Mouse (Mus musculus) layer of hippocampus, postnatal 14 days (tissue): ENCODE results near the gene Luc7l2. TPM values are rescaled to one million over a fixed set of nuclear protein-coding genes. Genes with fewer than 3 reads are reported as not detected.

Experiments used
- DNase-seq, 2 experiments: peaks; one replicate each; pipeline ENCODE4 v3.0.0; 2021 to 2022; ENCODE audit warnings: low spot score in 2 of 2, mixed read lengths in 1 of 2
- total RNA-seq, 2 experiments: library from RNA; stranded (reverse); gene quantifications; 2 replicates each; pipeline ENCODE4 v1.2.3; 2021

Luc7l2 gene
- total RNA-seq, 2 experiments from 2014 or later, result 161 to 187 TPM

DNA sequence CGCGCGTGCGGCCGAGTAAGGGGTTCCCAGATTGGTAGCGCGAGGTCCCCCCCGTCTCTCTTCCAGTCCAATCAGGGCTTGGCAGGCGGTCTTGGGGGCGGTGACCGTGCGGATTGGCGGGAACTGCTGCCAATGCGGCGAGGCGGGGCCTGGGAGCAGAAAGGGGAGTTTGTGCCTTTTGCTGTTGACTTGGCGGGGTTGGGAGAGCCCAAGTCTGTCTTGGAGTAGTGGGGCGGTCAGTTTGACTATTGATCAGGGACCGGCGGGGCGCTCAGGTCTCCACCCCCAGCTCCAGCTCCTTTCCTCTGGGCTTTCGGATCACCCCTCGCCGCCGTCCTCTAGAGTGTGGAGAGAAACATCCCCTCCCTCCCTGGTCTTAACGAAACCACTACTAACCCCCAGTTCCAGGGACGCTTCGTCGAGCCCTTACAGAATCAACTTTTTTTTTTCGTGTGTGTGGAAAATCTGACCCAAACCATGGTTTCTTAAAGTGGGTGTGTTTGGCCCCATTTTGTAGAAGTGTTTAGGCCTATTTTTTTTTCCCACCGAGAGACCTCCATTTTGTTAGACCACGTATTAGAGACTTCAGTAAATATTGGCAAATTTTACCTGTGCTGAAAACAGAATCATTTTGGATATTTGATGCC lies 978 bp downstream of the Luc7l2 start:
- peak; percentile 96 to 99 for DNase-seq

DNA sequence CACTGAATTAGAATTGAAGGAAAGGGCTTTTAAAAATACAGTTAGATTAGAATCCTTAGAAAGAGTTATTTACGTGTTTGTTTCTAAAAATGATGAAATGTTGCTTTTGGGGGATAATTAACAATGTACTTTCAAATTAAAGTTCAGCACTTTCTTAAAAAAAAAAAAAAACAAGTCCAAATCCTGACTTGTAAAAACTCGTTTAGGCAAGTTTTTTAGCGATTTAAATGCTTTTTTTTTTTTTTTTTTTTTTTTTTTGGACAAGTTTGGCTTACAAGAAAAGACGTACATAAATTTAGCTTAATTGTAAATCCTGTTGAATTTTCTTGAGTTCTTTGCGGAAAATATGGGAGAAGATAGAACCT lies 1.5 kb downstream of the Luc7l2 start:
- no peak for DNase-seq

DNA sequence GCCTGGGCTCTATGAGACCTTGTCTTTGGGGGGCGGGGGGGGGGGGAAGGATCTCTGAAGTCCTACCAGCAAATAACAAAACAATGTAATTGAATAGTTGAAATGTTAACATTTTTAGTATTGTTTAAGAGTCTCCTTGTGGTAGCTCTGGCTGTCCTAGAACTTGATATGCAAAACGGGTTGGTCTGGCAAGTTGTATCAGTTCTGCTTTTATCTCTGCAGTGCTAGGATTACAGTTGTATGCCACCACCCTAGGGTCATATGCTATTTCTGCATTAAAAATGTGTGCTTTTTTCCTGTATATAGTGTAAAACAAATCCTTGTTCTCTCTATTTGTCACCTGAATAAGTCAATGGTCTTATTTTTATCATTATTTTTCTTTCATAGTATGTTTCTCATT lies 25.0 kb downstream of the Luc7l2 start:
- DNase-seq, result no peak

DNA sequence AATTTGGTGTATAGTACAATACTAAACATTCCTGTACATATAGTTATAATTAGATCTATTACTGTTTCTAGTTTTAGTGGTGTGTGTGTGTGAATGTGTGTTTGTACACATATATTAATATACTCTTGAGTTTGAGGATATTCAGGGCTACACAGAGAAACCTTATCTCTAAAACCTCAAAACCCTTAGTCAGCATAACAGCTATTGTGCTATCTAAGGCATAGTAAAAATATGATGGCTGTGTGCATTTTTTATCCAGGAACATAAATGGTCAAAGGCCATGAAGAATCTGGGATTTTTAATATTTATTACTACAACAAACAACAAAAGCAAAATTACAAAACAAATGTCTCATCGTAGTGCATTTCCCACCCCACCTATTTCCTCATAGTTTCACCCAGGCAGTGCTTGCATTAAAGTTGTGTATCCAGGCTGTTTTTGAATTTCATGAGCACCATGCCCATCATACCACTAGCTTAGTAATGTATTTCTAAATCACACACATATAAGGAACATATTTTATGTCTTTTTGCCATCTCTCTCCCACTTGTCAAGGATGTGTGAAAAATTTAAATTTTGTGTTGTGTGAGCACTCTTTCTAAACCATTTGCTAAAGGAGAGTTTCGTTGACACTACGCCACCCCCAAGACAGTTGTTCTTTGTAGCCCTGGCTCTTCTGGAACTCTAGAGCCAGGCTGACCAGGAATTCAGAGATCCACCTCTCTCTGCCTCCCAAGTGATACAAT lies 29.2 kb downstream of the Luc7l2 start:
- no peak for DNase-seq

DNA sequence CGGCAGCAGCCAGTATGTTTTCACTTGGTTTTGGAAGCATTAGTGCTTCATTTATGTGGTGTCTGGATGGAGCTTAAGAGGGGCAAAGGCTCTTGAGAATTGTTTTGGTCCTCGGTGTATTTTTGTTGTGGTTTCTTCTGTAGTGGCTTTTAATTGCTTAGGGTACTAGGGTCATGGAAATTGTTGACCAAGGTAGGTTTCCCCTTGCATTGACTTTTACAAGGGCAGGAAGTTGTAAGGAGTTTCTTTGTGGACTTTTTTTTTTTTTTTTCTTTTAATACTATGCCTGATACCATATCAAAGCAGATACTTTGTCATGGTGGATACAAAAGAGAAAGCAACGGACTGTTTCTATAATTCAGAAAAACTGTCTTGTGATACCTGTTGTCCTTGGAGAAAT lies 30.6 kb downstream of the Luc7l2 start:
- DNase-seq, result no peak

DNA sequence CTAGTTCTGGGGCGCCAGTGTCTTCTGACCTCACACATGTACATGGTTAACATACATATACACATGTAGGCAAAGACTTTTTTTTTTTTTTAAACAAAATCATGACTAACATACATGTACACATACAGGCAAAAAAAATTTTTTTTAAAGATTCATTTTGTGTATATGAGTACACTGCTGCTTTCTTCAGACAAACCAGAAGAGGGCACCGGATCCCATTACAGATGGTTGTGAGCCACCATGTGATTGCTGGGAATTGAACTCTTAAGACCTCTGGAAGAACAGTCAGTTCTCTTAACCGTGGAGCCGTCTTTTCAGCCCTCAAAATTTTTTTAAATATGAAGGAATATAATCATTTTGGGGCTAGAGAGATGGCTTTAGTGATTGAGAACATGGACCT lies 46.3 kb downstream of the Luc7l2 start:
- no peak for DNase-seq

DNA sequence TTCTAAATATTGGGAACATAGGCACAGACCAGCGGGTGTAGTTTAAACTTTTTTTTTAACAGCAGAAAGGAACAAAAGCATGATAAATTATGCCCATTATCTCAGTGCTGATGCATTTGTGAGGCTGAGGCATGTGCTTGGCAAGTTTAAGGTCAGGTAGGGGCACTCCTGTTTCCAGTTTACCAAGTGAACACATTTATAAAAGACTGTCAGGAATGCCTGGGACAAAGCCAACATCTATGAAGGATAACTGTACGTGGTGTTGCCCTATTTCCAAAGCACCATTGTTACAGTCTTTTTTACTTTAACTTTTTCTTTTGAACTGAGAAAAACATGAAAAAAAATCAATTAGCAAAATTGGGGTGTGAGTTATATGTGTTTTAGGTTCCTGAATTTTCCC lies 58.8 kb downstream of the Luc7l2 start:
- no peak for DNase-seq

DNA sequence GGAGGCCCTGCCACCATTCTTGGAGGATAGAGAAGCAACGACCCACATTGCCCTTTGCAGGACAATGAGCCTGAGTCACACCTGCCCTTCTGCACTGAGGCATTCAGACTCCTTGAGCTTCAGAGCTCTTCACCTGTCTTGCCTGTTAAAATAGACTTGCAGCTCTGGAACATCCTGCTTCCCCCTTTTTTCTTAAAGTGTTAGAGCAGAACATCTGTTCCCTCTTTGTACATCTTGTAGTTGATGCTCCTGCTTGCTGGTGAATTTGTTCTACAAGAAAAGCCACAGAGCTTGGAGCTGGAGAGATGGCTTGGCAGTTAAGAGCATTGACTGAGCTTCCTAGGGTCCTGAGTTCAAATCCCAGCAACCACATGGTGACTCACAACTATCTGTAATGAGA lies 71.3 kb downstream of the Luc7l2 start:
- no peak for DNase-seq

DNA sequence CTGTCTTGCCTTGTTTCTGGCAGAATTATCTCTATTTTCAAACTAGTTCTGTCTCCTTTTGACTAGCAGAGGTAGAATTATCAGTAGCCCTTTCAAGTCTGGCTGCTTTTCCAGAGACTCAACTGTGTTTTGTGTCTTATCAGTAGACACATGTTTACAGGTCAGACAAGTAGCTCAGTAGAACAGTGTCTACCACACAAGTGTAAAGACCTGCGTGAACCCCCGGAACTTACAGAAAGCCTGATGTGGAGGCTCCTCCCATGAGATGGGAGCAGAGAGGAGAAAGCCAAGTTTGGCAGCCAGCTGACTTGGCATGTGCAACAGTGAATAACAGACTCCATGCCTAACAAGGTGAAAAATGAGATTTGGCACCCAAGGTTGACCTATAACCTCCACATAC lies 72.3 kb downstream of the Luc7l2 start:
- DNase-seq, result no peak

DNA sequence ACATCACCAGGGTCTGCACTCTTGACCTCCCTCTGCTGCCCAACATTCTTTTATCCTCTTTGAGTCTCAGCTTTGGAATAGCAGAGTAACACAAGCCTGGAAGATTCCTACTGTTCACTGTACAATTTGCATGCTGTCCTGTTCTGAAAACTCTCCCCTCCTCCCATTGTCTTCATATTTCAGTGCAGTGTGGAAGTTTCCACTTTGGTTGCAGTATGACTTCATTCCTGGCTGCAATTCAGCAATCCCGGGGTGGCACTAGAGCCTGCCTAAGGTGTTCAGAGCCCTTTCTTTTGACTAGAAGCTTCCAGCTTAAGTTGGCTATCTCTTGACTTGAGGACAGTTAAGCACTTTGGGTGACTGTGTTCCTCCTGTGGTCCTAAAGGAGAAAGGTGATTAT lies 73.3 kb downstream of the Luc7l2 start:
- DNase-seq, result no peak

DNA sequence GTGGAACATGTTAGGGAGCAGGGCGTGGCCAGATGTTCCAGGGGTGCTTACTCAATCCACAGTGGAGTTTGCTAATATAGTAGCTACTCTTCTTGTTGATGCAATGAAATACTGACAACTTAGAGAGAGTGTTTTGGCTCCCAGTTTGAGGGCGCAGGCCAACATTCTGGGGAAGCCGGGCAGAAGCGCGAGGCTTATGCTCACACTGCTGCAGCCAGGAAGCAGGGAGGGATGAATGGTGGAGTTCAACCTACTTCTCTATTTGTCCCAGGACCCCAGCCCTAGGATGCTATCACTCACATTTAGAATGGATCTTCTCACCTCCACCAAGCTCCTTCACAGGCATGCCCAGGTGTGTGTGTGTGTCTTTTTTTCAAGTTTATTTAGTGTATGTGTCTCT lies 75.0 kb downstream of the Luc7l2 start:
- DNase-seq, result peak in 1 of 2 experiments; percentile 42

DNA sequence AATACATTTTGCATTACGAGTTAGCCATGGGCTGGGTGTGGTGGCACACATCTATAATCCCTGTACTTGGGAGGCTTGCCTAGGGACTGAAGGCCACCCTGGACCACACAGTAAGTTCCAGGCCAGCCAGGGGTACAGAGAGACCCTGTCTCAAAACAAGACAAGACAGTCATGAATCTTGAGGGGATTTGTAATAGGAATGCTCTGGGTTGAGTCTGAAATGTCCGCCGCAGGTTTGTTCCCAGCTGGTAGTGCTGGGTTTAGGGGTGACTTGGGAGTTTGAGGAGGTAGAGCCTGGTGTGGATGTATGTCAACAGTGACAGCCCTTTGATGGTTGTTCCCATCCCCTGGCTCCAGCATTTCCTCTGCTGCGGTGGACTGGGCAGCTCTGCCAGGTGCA lies 75.9 kb downstream of the Luc7l2 start:
- DNase-seq, result no peak

DNA sequence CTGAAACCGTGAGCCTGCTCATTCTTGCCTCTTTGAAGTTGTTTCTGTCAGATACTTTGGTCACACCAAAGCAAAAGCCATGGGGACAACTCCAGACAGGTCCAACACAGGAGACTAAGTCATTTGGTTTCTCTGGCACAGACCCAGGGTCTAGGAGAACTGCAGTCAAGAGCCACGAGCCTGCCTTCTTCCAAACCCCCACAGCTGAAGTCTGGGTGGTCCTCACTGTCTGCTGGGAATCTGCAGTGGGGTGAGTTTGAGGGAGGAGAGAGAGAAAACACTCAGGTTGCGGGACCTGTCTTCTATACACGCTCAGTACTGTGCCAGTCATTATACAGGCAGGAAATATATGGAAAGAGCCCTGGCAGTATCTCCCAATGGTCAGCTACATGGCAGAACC lies 76.4 kb downstream of the Luc7l2 start:
- no peak for DNase-seq

DNA sequence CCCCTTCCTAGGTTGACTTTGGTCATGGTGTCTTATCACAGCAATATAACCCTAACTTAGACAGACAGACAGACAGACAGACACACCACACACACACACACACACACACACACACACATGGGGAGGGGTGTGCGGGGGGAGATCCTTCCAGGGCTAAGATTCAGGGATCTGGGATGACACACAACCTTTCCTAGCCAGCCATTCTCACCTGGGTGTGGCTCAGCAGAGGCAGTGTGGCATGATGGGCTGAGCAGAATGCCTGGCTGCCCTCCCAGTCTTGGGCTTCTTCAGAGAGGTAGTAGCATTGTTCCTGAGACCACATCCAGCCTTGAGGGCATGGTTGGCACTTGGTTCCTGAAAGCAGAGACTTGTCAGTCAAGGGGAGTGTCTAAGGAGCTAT lies 78.4 kb downstream of the Luc7l2 start:
- no peak for DNase-seq

DNA sequence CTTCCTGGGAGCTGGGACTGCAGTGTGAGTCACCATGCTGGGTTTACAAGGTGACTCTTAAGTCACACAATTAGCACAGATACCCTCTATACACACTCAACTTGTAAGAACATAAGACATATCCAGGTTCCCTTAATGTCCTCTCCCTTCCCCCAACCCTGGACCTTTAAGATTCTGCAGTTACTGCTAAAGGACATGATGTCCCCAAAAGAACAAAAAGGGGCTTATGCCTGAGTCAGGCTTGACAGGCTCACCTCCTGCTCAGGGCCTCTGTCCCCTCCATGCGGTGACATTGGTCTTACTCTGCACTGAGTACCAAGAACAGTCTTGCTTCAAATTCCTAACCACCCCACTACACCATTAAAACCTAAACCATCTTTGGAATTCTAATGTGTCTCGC lies 81.7 kb downstream of the Luc7l2 start:
- DNase-seq, result no peak

DNA sequence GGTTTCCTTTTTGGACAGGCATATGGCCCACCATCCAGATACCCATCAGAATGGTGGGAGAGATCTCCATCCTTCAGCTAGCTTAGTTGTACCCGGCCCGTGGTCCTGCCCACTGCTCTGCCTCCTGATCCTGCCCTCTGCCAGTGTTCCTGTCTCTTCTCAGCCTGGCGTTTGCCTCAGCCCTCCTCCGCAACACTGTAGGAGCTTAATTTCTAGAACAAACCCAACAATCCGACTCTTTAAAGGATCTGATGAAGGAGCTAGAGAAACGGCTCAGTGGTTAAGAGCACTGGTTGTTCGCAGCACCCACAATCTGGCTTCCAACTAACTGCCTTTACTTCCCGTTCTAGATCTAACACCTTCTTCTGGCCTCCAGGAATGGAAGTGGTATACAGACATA lies 83.3 kb downstream of the Luc7l2 start:
- DNase-seq, result no peak

DNA sequence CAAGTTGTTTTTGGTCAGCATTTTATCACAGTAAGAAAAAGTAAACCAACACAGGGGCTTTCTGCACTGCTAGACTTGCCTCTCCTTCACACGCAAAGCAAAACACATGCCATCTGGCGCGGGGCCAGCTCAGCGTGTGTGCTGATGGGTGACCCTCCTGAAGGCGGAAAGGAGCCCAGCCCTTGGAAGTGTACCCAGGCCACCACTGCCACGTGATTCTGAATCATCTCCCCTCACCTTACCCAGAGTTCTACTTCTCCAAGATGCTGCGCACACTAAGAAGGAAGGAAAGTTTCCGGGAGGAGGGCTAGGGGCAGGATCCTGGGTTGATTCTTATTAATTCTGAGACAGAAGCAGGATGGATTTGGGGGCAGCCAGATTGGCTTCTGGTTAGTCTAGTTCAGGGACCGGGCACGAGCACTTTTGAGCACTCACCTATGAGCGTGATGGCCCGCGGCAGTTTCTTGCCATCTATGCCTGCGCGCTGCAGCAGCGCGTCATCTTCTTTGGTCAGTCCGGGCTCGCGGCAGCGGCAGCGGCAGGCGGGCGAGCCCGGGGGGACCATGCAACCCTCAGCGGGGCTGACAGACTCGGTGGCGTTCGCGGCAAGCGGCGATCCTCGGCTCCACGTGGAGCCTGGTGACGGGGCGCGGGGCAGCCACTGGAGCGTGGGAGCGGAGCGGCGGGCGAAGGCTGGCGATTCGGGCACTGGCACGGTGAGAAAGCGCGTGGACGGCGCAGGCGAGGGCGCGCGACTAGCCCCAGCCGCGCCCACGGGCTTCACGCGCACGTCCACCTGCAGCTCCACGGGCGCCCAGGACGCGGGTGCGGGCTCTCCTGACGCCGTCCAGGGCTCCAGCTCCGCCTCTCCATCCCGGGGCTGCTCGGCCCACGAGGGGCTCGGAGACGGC lies 85.1 kb downstream of the Luc7l2 start:
- DNase-seq, result no peak

DNA sequence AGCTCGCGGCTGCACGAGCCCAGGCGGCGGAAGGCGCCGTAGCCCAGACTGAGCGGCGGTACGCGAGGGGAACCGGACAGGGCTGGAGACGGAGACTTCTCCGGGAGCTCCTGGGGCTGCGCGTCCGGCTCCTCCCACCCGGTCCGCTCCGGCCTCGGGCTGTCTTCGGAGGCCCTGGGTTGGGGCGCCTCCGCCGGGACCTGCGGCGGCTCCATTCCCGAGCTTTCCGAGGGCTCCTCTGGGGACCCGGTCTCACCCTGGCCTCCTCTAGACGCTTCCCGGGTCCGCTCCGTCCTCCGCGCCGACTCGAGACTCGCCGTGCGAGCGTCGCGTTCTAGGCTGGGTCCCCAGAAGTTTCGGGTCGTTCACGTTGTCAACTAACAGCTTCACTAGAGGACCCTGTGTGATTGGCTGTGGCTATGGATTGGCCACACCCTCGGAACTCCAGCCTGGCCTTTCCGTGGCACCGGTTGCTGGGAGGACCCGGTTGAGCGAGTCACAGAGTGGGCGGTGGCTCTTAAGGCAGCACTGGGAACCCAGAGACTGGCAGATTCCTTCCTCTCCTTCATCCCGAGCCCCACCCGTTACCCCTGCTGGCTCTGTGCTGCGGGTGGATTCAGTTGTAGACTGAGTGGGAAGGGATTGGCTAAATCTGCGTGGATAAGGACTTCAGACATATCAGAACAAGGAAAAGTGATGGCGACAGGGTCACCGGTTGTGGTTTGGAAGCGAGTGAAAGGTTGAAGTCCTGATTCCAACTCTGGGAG lies 85.9 kb downstream of the Luc7l2 start, which contains the start of gene Klrg2:
Gene Klrg2, minus strand, starts transcription at position 391 of the 767 bp plus-strand sequence.
- no peak for DNase-seq

DNA sequence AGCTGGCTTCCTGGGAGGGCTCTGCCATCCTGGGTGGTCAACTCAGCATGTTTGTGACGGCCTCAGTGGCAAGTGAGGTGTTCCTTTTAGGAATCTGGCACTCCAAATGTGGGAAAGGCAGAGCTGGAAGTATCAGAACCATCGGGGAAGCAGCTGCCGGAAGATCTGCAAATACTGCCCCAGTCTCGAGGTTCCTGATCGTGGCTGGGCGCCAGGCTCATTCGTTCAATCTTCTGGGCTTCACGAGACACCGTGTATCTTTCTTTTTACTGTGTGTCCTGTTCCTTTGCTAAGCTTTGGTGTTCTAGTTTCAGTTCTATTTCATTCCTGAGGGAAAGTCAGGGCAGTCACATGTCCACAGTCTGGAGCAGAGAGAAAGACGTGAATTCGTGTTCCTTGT lies 89.3 kb downstream of the Luc7l2 start:
- no peak for DNase-seq

DNA sequence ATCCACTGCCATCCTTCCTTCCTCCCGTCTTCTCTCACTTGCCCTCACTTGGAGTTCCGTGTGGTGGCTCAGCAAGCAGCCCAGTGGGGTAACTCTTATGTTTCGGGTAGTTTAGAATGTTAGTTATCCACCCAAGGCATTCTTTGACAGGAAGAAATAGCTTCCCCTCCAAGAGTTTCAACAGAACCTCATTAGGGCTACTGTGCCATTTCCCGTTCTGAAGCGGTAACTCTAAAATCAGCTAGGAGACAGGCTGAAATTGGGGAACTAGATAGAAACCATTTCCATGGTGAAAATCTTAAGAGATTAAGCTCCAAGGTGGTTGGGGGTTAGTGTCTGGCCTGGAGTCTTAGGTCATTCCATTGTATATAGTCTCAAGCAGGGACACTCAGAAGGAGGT lies 90.1 kb downstream of the Luc7l2 start:
- no peak for DNase-seq

DNA sequence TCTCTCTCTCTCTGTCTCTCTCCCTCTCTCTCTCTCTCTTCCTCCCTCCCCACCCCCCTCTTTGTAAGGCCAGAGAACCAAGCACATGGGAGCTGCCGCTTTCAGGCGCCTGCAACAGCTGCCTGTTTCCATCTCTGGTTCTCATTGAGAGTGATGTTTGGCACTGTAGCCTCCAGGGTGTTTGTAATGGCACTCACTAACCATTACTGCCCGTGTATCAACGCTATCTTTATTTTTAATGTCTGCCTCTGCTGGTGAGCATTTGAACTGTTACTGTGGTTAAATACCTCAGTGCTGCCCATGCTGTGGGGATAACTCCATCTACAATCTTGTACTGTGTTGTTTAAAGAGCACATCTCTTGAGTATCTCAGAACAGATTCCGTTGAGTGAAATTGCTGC lies 90.5 kb downstream of the Luc7l2 start:
- no peak for DNase-seq
